Mouse (Mus musculus) B cell, adult (primary cell): Measurements from ENCODE around the gene Gm6358. TPM values are rescaled to one million over a fixed set of nuclear protein-coding genes. Genes with fewer than 3 reads are reported as not detected.

ENCODE experiments used
- total RNA-seq: library from RNA; stranded (reverse); gene quantifications from 4 replicates; pipeline ENCODE4 v1.2.4, GENCODE M21; 2023; ENCODE audit not compliant: inconsistent age

Gm6358 gene
- total RNA-seq = not detected in 4 replicates

DNA sequence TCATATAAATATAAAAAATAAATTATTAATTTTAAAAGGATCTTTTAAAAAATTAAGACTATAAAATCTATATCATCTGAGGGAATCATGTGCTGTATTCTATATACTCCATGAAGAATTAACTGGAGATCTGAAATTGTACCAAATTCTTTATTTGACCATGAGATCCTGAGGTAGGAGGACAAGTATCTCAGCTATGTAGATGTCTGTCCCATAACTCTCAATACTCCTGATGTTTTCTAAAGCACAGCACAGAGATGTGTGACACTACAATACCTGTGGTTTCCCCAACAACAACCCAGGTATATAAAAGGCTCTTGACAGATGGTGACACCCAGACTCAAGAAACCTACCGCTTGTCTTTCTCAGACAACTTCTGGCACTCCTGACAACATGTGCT is at the start of gene Gm6358:
TSS of gene Gm6358 (plus strand) at position 301 of the 400 bp plus-strand sequence.

GRCm38 (mm10) chr16:89150786-89151185 is 10.1 kb downstream of the Gm6358 start, which contains the start of gene Gm10061:
Gm10061 (plus strand) TSS chr16:89151086.

DNA sequence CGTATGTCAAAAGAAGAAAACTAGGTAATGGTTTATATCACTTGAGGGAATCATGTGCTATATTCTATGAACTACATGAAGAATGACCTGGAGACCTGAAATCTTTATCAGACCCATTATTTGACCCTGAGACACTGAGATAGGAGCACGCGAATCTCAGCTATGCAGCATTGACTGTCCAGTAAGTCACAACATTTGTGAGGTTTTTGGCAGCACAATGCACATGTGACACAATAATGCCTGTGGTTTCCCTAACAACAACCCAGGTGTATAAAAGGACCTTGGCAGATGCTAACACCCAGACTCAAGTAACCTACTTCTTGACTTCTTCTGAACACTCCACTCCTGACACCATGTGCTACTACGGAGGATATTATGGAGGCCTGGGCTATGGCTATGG is 17.0 kb downstream of the Gm6358 start, which contains the start of gene Gm9789:
TSS of gene Gm9789 (plus strand) at position 301 of the 400 bp plus-strand sequence.

GRCm38 (mm10) chr16:89169190-89169589 is 28.5 kb downstream of the Gm6358 start, which contains the start of gene Gm7735:
Gm7735 (plus strand) TSS chr16:89169490.

GRCm38 (mm10) chr16:89174435-89174834 is 33.8 kb downstream of the Gm6358 start, which contains the start of gene 1110057P08Rik:
1110057P08Rik (plus strand) TSS chr16:89174735.

Other genes with a start within 250 kb of the Gm6358 start
- not detected in 4 replicates for gene Krtap19-5, start 244.4 kb upstream of the Gm6358 start, total RNA-seq
- not detected in 4 replicates for gene Krtap19-9b, start 208.6 kb upstream of the Gm6358 start, total RNA-seq
- not detected in 4 replicates for gene Krtap16-3, start 178.0 kb upstream of the Gm6358 start, total RNA-seq
- not detected in 4 replicates for gene Krtap22-2, start 130.1 kb upstream of the Gm6358 start, total RNA-seq
- gene Gm10229, start 125.6 kb upstream of the Gm6358 start, total RNA-seq = not detected in 4 replicates
- not detected in 4 replicates for gene Krtap6-1, start 109.2 kb upstream of the Gm6358 start, total RNA-seq
- not detected in 4 replicates for gene Gm10228, start 99.4 kb upstream of the Gm6358 start, total RNA-seq
- gene Krtap6-5, start 93.0 kb upstream of the Gm6358 start, total RNA-seq = not detected in 4 replicates
- not detected in 4 replicates for gene 1110025L11Rik, start 76.8 kb upstream of the Gm6358 start, total RNA-seq
- gene Krtap6-3, start 56.8 kb upstream of the Gm6358 start, total RNA-seq = not detected in 4 replicates
- gene Gm10061, start 10.2 kb downstream of the Gm6358 start, total RNA-seq = not detected in 4 replicates
- gene Gm9789, start 17.1 kb downstream of the Gm6358 start, total RNA-seq = not detected in 4 replicates
- gene Gm7735, start 28.6 kb downstream of the Gm6358 start, total RNA-seq = not detected in 4 replicates
- not detected in 4 replicates for gene 1110057P08Rik, start 33.9 kb downstream of the Gm6358 start, total RNA-seq
- not detected in 4 replicates for gene Krtap20-2, start 65.0 kb downstream of the Gm6358 start, total RNA-seq